Mouse (Mus musculus) right cerebral cortex, adult 18-20 months (tissue): ENCODE measurements around the gene Ldlrad3.
A peak's percentile ranks its signal among the peaks of the same experiment; 100 is the strongest.

ENCODE experiments used
- DNase-seq: peaks from one replicate; pipeline ENCODE4 v3.0.0; 2022; ENCODE audit warnings: mixed read lengths

The Ldlrad3 gene

DNA sequence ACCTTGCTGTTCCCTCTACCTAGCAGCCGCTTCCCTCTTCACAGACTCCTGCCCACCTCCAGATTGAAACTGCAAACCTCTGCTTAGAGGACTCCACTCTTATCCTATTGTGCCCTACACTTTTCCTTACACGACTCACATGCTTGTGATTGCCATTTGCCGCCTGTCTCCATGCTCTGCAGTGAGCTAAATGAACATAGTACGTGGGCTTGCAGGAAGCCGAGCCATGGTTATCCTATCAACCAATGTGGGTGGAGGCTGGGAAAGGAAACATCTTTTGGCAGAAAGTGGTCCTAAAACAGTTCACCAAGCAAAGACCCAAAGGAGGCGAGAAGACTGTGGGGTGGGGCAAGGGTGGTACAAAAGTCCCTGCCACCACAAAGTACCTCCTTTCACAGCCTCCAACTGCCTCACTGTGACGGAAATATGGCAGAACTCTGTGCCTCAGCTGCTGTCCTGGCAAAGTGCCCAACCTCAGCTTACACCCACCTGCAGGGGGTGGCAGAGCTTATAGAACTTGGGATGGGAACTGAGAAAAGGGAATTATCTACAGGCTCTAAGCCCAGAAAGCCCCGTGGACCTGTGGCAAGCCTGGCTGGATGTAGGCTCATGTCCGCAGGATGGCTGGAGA lies 153.4 kb downstream of the Ldlrad3 start:
- peak; percentile 84 for DNase-seq

DNA sequence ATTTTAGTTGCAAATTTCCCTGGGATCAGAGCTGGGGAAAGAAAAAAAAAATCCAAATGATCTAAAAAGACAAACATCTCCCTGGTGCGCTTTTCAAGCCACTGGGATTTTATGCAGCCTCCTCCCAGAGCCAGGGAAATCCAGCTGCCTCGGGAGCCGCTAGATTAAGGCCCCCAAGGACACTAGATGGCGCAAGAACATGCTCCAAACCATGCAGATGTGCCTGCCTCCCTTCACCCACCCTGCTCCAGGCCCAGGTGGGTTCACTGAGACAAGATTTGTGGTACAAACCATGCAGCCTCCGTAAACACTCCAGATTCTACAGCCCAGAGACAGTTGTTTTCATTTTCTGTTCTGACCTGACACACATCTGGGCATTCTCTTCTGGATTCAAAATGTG lies 155.5 kb downstream of the Ldlrad3 start:
- DNase-seq = peak; percentile 73

DNA sequence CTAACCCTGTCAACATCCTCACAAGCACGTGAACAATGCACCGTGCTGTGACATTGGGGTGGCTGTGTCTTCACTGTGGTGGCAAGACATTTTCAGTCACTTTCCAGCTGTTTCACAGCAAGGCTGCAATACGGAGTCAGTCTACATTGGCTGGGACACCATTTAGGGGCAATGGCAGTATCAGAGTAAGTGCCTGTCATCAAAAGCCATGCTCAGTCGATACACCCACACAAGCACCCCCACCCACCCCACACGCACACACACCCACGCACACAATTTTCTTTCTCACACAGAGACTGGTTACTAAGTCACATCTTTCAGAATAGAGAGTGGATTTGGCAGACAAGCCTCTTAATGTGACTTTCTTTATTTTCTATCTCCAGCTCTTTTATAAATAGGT lies 156.0 kb downstream of the Ldlrad3 start:
- no peak for DNase-seq

DNA sequence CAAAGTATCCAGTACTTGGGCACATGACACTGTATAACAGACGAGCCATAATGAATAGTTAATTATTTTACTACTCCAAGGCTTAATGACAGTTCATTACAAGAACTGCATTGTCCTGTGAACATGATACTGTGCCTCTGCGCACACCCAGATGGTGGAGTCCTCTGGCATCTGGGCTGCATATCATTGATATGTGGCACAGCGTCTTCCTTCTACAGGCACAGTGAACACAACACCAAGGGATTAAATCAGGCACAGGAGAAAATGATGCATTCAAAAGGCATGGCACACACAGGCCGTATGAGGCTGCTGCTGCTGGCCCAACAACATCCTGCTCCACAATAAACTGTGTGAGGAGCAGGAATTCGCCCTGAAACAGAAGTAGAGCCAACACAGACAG lies 156.5 kb downstream of the Ldlrad3 start:
- DNase-seq = no peak

DNA sequence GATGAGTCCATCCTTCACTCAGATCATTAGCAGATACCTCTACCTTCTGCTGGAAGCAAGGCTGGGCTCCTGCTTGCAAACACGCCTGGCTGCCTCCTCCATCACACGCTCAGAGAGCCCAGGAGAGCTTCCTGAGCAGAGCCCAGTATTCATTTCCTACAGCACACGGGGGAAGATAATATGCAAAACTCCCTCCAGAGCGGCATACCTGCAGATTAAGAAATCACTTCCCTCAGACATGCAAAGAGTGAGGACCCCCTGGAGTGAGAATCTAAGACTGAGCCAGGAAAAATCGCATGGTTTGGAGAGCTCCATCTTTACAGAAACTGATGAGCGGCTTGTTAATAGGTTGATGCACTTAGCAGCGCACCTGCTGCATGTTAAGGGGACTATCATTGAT lies 158.9 kb downstream of the Ldlrad3 start:
- DNase-seq = no peak

DNA sequence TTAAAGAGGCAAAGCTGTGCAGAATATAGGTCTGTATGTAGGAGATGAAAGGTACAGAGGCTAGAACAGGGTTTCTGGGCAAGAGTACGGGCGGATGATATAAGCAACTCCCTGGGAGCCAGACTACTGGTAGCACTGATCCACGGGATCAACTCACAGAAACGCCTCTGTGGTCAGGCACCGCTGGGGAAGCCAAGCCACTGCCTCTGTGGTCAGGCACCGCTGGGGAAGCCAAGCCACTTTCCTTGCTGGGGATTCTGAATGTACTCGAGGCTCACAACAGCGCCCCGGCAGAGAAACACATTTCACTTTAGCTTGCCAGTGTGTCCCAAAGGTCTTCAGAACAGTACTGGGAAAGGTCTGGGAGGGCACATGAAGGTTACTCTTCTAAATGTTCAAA lies 160.0 kb downstream of the Ldlrad3 start:
- no peak for DNase-seq

DNA sequence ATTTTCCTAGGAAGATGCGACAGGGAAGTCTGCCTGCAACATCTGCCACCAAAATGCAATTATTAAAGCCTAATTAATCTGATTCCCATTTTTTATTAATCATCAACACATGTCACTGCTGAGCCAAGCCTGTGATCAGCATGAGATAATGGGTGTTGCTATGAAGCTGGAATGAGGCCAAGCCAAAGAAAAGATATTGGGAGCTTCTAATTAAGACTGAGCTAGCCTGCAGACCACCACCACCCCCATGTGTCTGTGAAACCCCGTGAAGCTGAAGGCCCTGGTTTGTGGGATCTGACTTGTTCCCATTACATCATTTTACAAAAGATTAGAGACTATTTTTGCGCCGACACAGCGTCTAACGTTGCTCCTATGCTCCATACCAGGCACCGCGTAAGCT lies 161.7 kb downstream of the Ldlrad3 start:
- DNase-seq = no peak

DNA sequence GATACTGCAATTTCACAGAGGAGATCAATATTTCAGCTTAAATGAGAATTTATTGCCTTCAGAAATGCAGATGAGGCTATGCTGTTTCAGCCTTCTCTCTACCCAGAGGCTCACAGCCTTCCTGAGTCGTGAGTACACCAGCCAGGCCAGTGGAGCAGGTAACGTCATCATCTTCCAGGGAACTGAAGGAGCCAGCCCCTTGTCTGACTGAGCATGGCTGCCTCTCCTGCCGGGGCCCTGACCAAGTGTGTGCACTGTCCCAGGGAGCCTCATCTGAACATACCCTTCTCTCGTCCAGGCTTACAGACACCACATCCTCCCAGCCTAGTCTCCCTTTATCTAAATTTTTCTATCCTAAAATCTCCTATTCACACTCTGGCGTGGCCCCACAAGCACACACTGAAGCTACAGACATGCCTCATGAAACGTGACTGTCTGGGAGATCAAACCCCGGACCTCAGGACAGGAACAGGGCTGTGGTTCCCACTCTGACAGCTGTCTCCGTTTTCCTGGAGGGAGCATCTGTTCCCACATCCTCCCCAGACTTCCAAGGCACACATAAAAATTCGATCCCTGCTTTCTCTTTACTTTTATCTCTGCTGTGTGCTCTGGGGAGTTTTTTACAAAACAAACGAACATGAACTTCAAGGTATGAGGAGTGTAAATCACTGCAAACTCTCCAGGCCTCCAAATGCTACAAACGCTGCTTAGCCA lies 164.7 kb downstream of the Ldlrad3 start:
- no peak for DNase-seq

DNA sequence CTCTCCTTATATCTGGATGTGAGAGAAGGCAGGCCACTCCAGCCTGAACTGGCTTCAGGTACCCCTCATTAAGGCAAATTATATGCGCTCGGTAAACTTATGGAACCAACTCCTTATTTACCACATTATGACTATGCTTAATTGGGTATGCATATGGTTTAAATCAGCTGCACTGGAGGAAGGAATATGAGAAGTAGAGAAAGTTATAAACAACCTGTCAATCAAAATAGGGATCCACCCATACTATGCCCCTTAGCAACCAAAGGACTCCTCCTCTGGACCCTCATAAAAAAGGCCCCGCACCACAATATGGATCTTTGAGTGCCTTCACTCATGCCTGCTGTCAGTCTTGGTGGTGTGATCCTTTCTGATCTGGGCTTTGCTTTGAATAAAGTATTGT lies 165.6 kb downstream of the Ldlrad3 start:
- DNase-seq = no peak

DNA sequence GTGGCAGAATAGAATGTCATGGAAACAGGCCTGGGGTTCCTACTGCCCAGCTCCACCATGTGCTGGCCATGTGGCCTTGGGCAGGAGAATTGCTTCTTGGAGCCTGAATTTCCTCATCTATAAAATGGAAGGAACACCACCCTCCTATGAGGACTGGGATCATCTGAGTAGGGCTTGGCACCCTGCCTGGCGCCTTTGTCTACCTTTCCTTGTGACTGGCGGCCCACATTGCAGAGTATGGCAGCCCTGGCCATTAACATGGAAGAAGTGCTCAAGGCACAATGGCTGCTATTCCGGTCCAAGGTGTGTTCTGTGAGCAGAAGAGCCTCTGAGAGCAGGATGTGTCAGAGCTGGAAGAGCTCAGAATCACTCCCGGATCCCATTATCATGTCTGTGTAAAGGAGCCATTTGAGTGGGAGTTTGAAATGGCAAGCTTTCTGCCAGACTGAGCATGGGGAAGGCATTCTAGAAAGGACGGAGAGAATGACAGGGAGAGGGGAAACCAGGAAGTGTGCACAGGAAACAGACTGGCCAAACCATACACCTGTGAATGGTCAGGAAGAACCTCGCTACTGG lies 171.6 kb downstream of the Ldlrad3 start:
- no peak for DNase-seq

DNA sequence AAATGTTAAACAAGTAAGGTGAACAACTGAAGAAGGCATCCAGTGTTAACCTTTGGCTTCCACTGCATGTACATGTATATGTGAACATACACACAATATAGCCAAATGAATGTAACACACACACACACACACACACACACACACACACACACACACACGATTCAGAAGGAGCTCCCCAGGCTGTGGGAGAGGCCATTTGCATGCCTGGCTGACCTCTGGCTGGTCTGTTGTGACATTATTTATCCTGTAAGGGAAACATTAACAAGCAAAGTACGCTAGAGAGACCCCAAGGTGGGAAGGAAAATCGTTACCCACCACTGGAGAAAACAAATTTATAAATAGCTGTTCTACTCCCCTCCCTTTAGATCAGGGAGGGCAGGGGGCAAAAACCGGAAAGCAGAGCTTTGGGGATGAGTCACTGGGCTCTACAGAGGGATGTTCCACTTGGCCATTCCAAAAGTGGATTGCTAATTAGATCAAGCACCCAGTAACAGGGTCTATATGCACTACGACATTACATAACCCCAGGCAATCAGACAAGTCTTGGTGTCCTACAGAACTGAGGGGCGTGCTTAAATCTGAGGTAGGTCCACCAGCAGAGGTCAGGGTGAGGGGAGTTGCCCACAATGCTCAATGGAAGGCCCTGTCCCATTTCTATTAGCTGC lies 174.7 kb downstream of the Ldlrad3 start:
- no peak for DNase-seq

DNA sequence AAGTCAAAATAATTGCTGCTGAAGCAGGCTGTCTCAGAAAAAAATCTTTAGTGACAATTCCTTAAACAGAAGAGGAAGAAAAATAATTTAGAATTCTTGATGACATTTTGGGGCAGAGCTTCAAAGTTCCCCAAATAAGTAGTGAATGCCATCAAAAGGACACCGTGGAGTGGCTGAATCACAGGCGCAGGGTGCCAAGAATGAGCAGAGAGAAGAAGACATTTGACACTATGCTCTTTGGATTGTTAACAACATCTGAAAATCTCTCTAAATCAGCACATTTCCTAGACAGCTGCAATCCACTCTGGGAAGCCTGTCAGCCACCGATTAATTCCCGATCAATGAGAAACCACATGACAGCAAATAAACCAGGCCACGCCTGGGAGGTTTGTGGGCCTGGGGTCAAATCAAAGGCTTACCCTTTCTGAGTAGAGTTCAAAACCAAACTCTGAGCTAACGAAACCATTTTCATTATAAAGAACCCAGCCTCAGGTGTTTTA lies 176.4 kb downstream of the Ldlrad3 start:
- no peak for DNase-seq

DNA sequence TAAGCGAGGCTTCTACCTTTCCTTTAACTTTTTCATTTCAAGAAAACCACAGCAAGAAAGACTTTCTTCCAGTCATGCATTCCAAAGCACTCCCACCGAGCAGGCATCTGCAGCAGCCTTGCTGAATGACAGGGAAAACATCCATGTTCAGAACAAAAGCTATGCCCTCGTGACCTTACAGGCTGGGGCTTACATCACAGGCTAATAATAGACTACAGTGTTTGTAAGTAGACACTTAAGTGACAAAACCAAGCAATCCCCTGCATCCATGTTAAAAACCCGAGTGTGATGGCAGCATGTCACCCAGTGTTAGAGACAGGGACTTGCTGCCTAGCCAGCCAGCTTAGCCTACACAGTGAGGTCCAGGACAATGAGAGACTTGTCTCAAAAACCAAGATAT lies 180.0 kb downstream of the Ldlrad3 start:
- no peak for DNase-seq

DNA sequence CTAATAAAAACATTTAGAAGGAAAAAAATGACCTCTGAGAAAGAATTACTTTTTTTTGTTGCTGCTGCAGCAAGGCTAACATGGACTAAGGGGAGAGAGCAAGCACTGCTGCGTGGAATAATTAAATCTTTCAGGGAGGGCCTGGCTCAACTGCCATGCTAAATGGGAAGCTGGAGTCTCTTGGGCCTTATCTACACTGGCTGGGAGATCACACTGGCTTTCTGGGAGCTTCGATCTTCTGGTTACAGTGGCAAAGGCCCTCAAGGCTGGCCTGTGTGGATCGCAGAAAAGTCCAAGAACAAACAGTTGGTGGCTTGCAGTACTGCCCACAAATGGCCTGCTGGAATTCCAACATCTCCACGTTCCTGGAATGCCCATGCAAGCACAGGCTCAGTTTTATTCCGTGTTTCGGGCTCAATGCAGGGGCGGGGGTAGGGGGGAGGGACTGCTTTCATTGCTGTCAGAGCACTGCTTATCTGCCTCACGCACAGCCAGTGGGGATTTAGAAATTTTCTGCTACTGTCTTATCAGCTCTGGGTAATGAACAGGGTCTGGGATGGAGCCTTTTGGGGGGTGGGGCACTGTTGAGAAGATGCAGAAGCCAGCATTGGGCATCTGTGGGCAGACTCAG lies 180.7 kb downstream of the Ldlrad3 start:
- no peak for DNase-seq

DNA sequence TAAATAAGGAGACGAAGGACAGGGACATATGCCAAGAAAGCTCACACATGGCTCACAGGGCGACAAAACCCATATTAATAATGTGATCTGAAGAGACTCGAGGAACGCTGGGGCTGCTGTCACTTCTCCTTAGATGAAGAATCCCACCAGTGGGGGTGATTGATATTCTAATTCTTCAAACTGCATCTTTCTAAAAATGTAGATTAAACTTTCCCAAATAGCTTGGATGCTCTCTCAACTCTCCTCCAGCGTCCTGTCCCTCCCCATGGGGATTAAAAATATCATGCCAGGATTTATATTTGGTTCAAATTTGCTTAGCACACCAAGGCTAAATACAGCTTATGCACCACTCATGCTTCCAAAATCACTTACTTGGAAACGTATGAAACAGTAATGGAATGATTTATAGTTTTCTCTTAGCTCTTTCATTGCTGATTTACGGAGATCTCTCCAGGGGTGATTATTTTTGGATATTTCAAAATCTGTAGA lies 182.4 kb downstream of the Ldlrad3 start:
- no peak for DNase-seq

DNA sequence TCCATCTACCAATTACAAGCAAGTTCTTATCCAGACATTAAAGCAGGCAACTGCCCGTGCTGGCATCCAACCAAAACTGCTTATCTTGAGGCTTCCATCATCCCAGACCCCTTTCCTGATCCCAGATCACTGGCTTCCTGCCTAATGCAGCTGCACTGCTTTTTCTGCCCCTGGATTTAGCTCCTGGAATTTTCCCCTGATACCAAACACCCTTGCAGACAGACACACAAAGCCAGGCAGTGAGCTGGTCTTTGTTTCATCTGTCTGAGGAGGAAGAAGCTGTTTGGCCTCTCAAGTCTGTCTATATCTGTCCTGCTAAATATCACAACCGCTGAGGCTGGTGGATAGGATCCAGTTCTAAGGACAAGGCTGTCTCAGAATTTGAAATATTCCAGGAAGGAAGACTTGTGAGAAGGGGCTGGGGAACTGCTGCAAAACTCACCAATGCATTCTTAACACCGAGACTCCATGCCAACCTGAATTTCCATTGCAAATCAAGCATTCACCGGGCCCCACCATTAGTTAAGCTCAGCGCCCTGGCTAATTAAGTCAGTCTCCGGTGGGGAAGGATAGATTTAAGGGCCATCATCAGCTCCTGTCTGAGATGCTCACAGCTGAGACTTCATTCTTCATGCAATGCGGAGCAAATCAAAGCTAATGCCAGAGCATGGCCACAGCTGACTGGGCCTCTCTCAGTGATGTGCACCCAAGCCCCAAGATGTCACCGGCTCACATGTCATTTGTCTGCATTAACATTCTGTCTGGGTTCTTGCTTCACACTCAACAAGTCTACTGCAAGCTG lies 183.0 kb downstream of the Ldlrad3 start:
- DNase-seq = peak; percentile 20

DNA sequence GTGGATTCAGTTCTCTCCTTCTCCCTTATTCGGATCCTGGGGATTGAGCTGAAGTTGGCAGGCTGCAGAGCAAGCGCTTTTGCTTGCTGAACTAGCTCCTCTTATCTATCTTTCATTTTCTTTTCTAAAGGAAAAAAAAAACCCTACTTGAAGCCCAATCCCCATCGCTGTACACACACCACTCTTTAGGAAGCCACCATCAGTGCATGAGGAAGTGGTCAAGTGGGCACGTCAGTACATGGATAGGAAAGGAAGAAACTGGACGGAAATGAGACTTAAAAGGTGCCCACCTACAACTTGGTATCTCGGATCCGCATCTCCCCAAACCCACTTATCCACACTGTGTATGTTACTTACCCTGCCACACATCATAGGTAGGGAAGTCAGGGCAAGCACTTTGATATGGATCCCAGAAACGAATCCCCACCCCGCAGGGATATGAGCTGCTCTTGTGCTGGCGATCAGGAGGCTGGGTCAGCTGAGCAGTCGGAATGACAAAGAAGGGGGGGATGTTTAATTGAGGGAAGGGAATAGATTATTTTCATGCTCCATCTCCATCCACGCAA lies 183.7 kb downstream of the Ldlrad3 start:
- DNase-seq = no peak

DNA sequence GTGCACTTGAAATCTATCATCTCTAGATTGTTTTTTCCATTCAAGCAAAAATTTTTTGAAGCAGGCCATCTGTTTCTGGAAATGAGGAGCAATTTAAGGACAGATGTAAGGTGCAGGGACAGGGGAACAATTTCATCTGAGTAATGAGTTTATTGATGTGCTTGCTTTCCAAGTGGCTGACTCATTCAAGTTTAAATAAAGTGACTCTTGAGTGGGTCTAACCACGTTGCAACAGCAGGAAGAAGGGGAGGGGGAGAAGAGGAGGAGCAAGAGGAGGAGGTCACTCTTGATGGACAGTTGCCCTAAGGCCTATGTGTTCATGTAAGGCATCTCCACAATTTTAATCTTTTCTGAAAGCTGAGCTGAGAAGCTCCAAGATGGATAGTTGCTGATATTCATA lies 184.5 kb downstream of the Ldlrad3 start:
- peak; percentile 39 for DNase-seq

DNA sequence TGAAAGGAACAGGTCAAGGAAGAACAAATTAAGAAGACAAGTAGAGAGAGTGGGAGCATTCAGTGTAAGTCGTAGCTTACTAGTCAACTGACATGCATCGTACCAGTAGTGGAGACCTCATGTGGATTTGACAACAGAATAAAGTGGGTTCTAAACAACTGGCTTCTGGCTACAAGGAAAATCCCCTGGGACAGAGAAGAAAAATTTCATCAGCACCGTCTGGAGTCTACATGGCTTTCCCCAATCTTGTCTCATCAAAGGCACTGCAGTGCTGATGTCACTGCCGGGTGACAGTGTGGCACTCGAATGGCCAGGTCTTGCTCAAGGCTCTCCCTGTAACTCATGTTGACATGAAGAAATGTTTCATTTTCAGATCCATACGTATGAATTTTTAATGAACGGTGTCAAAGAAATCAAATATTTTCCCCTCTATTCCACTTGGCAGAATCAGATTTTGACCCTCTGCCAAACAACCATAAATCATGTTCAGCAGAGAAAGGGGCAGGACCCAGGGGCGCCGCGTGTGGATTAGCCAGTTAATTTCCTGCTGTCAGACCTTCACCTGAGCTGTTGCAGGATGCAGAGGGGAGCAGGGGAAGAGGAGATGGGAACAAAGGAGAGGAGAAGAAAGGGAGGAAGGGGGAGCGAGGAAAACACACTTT lies 187.1 kb downstream of the Ldlrad3 start:
- no peak for DNase-seq

DNA sequence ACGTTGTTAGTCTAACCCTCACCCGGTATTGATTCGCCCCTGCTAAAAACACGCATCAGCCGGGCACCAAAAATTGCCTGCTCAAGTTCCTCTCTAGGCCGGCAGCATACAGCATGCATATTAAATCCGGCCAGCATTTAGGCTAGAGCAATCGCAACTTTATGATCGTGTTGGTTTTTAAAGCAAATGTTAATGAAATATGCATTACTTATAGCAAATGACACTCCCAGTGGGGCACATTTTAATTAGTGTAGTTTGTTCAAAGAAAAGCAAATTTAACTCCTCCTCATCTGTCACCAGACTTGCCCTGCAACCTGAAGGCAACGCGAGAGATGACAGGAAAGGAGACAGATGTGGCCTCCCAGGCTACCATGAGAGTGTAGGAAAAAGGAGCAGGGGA lies 189.2 kb downstream of the Ldlrad3 start:
- no peak for DNase-seq

DNA sequence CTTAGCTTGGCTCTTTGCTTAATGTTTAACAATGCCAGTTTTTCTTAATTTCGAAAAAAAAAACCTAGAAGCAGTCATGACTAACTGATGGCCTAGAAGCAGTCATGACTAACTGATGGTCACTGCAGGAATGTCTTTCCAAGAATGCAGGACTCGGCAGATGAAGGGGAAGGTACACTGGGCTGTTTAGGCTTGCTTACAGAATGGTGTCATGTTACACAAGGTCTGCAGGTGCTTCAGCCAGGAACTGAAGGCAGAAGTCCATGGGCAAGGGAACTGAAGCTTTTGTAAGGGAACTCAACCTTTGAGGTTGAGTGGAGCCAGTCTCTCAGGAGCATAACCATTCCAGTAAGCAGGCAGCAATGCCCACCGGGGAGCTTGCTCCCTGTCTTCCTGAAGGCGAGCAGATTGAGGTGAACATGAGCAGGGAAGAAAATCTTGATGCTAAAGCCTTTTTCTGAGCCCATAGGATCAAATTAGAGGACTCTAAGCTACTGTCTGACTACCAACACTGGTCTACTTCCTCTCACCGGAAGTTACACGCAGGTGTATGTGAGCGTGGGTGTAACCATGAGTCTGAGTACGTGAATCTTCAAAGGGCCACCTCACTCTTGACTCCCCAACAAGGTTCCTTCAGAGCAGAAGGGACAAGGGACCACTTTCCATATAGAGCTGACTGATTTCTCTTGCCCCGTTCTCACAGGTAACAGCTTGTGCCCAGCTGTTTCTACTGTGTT lies 193.4 kb downstream of the Ldlrad3 start:
- DNase-seq = no peak
